Comparison of ENCODE assay signal across 8 mouse cellular contexts in genomic region chr7:134263146-134263906, GRCm38 (mm10). TPM values are rescaled to one million over a fixed set of nuclear protein-coding genes. Genes with fewer than 3 reads are reported as not detected.
DNase-seq lines count a peak whose midpoint lies in the region; ATAC-seq and TF ChIP-seq lines count a peak whose summit lies in the region.

No protein-coding gene starts in this region.

- no peaks in the 10 kb centered on the region for H3K36me3 ChIP-seq in forebrain, embryonic 10.5 days (replicated peaks)
- H3K36me3 ChIP-seq in forebrain, embryonic 16.5 days (ENCODE audit: control insufficient read depth, insufficient read depth) = no peaks in the 10 kb centered on the region
- H3K36me3 ChIP-seq in intestine, postnatal 0 days (ENCODE audit: control insufficient read depth, insufficient read depth) = no peaks in the 10 kb centered on the region
- H3K36me3 ChIP-seq in midbrain, embryonic 13.5 days = no peaks in the 10 kb centered on the region
- H3K36me3 ChIP-seq in testis, adult 2 months (ENCODE audit: control insufficient read depth, insufficient read depth, low read length) = no peaks in the 10 kb centered on the region

- WGBS in forebrain, embryonic 10.5 days = 48% methylated on average over 4 of the region's 4 CpGs
- 41% methylated on average over 4 of the region's 4 CpGs for WGBS in forebrain, embryonic 16.5 days
- 39% methylated on average over 4 of the region's 4 CpGs for WGBS in intestine, postnatal 0 days
- 38% methylated on average over 4 of the region's 4 CpGs for WGBS in midbrain, embryonic 13.5 days

- DNase-seq in forebrain, embryonic 10.5 days (ENCODE audit: extremely low spot score, low spot score) = peak; percentile 53
- peak; percentile 13 for DNase-seq in c-Kit-negative CD71-positive TER-119-positive erythroid progenitor cells, embryonic 14.5 days (ENCODE audit: low read depth, low spot score)
- peak; percentile 65 for DNase-seq in forelimb bud, embryonic 11.5 days (ENCODE audit: low read depth, low spot score)
- peak; percentile 49 to 57 for DNase-seq in left cerebral cortex, postnatal 36 days (ENCODE audit: low spot score in 2 of 2)

- ATAC-seq in forebrain, embryonic 16.5 days = no peak
- ATAC-seq in intestine, postnatal 0 days = peak; percentile 43
- ATAC-seq in midbrain, embryonic 13.5 days = peak; percentile 58; the same call in 1 of the 2 replicates

- H3K4me3 ChIP-seq in forebrain, embryonic 10.5 days = no peak overlapping the region
- H3K4me3 ChIP-seq in forebrain, embryonic 16.5 days (replicated peaks; ENCODE audit: low read length) = no peak overlapping the region
- H3K4me3 ChIP-seq in intestine, postnatal 0 days (ENCODE audit: low read depth, low read length) = no peak overlapping the region
- H3K4me3 ChIP-seq in midbrain, embryonic 13.5 days (replicated peaks) = no peak overlapping the region
- H3K4me3 ChIP-seq in testis, adult 2 months (ENCODE audit: control insufficient read depth, low read depth, low read length) = no peak overlapping the region

- H3K9me3 ChIP-seq in forebrain, embryonic 10.5 days = no peaks in the 10 kb centered on the region
- H3K9me3 ChIP-seq in forebrain, embryonic 16.5 days (ENCODE audit: control insufficient read depth, low read length) = no peaks in the 10 kb centered on the region
- H3K9me3 ChIP-seq in intestine, postnatal 0 days (ENCODE audit: control insufficient read depth) = no peaks in the 10 kb centered on the region
- no peaks in the 10 kb centered on the region for H3K9me3 ChIP-seq in midbrain, embryonic 13.5 days

- peaks cover 4% of the 10 kb centered on the region; the same call in 1 of the 2 replicates for H3K4me1 ChIP-seq in forebrain, embryonic 10.5 days
- H3K4me1 ChIP-seq in forebrain, embryonic 16.5 days (replicated peaks; ENCODE audit: control insufficient read depth, insufficient read depth, low read length) = no peaks in the 10 kb centered on the region
- H3K4me1 ChIP-seq in intestine, postnatal 0 days (replicated peaks; ENCODE audit: control insufficient read depth, insufficient read depth, low read length) = no peaks in the 10 kb centered on the region
- H3K4me1 ChIP-seq in midbrain, embryonic 13.5 days (replicated peaks) = 0 out of 2 replicates have a peak, but pooled peaks cover 6% of the 10 kb centered on the region
- H3K4me1 ChIP-seq in testis, adult 2 months (ENCODE audit: control insufficient read depth, insufficient read depth, low read length) = no peaks in the 10 kb centered on the region

- H3K27ac ChIP-seq in forebrain, embryonic 10.5 days = no peak overlapping the region
- no peak overlapping the region for H3K27ac ChIP-seq in forebrain, embryonic 16.5 days (ENCODE audit: low read length)
- H3K27ac ChIP-seq in intestine, postnatal 0 days (ENCODE audit: low read depth, low read length) = no peak overlapping the region
- H3K27ac ChIP-seq in midbrain, embryonic 13.5 days = no peak overlapping the region
- no peak overlapping the region for H3K27ac ChIP-seq in testis, adult 2 months (ENCODE audit: control insufficient read depth, insufficient read depth, low read depth, low read length)

- peak; percentile 89 for TF ChIP-seq CTCF in intestine, postnatal 0 days (IDR thresholded peaks at IDR 0.05; ENCODE audit: low read depth)
- peak; percentile 79; the same call in 1 of the 2 replicates for TF ChIP-seq CTCF in testis, adult 2 months (IDR thresholded peaks at IDR 0.05; ENCODE audit: control insufficient read depth, insufficient read depth, insufficient replicate concordance, low read depth, low read length)

- no peak overlapping the region for H3K4me2 ChIP-seq in forebrain, embryonic 16.5 days (ENCODE audit: low read length)
- no peak overlapping the region for H3K4me2 ChIP-seq in intestine, postnatal 0 days (replicated peaks; ENCODE audit: low read depth)
- H3K4me2 ChIP-seq in midbrain, embryonic 13.5 days (replicated peaks) = no peak overlapping the region

- H3K27me3 ChIP-seq in forebrain, embryonic 10.5 days (ENCODE audit: poor library complexity, severe bottlenecking) = peaks cover 19% of the 10 kb centered on the region
- H3K27me3 ChIP-seq in forebrain, embryonic 16.5 days (replicated peaks; ENCODE audit: control insufficient read depth, insufficient read depth, low read length) = no peaks in the 10 kb centered on the region
- H3K27me3 ChIP-seq in intestine, postnatal 0 days (replicated peaks; ENCODE audit: control insufficient read depth, insufficient read depth, low read length) = no peaks in the 10 kb centered on the region
- no peaks in the 10 kb centered on the region for H3K27me3 ChIP-seq in midbrain, embryonic 13.5 days
- H3K27me3 ChIP-seq in testis, adult 2 months (ENCODE audit: control insufficient read depth, insufficient read depth, low read length) = no peaks in the 10 kb centered on the region

- TF ChIP-seq POLR2A in testis, adult 2 months (IDR thresholded peaks at IDR 0.05; ENCODE audit: control insufficient read depth, low read depth, low read length) = no peak

- H3K9ac ChIP-seq in forebrain, embryonic 16.5 days (replicated peaks; ENCODE audit: low read depth, low read length) = no peak overlapping the region
- H3K9ac ChIP-seq in intestine, postnatal 0 days (ENCODE audit: low read depth, low read length) = no peak overlapping the region
- H3K9ac ChIP-seq in midbrain, embryonic 13.5 days (replicated peaks) = no peak overlapping the region

- intact Hi-C loops in left cerebral cortex, postnatal 36 days (cut with DNase I) = loop anchor here (10.0 kb wide), 2 partner anchors 81 to 301 kb away; no protein-coding TSS in a partner anchor

RNA-seq across cellular contexts. Expression of gene Adam12, which starts 31.4 kb away (rescaled TPM):
- polyA plus RNA-seq in forebrain, embryonic 10.5 days (2016; fragmentation: Nextera tagmentation; extraction: Ambion mirVana) = 0.93 and 1.1 TPM in 2 replicates
- polyA plus RNA-seq in forebrain, embryonic 16.5 days (2015; fragmentation: Nextera tagmentation; extraction: Ambion mirVana) = 2.2 and 3.2 TPM in 2 replicates
- 1.0 and 2.0 TPM in 2 replicates for polyA plus RNA-seq in intestine, postnatal 0 days (2015; fragmentation: Nextera tagmentation; extraction: Ambion mirVana)
- 1 to 10 TPM; 4.0 to 7.6 TPM for total RNA-seq in left cerebral cortex, postnatal 36 days (2021)
- 1.2 and 1.8 TPM in 2 replicates for polyA plus RNA-seq in midbrain, embryonic 13.5 days (2015; fragmentation: Nextera tagmentation; extraction: Ambion mirVana)
- polyA plus RNA-seq in testis, adult 2 months (2012; rRNA removed) = 0.51 and 0.58 TPM in 2 replicates

Comparison
In these comparisons a context has a peak if more than half of its experiments do, and no peak if none do; other contexts are left out.
1. DNase-seq: peak in every context shown above with its lines; median percentile 65 in forelimb bud, embryonic 11.5 days; 53 in forebrain, embryonic 10.5 days; 53 in left cerebral cortex, postnatal 36 days; 13 in c-Kit-negative CD71-positive TER-119-positive erythroid progenitor cells, embryonic 14.5 days.